Mouse (Mus musculus): Measurements from ENCODE around the gene Zfp87. TPM values are rescaled to one million over a fixed set of nuclear protein-coding genes. Genes with fewer than 3 reads are reported as not detected.

The Zfp87 gene
- polyA plus RNA-seq (2012; rRNA removed): 34.9 and 41.6 TPM in 2 replicates

GRCm38 (mm10) chr13:67525753-67526410 is at the start of gene Zfp87, which contains the start of gene Gm26965:
Gene Zfp87 (minus strand): TSS chr13:67526177.
Gene Gm26965 (minus strand): TSS chr13:67526151.
- peak; percentile 73 for DNase-seq (ENCODE audit: low read depth)

GRCm38 (mm10) chr13:67572591-67573189 is 46.7 kb upstream of the Zfp87 start:
- DNase-seq (ENCODE audit: low read depth): no peak

- no peak for DNase-seq (ENCODE audit: low read depth)
These were observed 27.8 kb upstream of the Zfp87 start, which contains the start of gene Zfp748 for GRCm38 (mm10) chr13:67553730-67554129. Gene Zfp748 (minus strand): TSS chr13:67553830.

GRCm38 (mm10) chr13:67552505-67553346 is 26.7 kb upstream of the Zfp87 start:
- peak; percentile 74 for DNase-seq (ENCODE audit: low read depth)

GRCm38 (mm10) chr13:67545941-67546340 is 20.0 kb upstream of the Zfp87 start:
- no peak for DNase-seq (ENCODE audit: low read depth)

GRCm38 (mm10) chr13:67527049-67527730 is 1.2 kb upstream of the Zfp87 start:
- no peak for DNase-seq (ENCODE audit: low read depth)

GRCm38 (mm10) chr13:67500908-67501307 is 25.1 kb downstream of the Zfp87 start:
- DNase-seq (ENCODE audit: low read depth): no peak

GRCm38 (mm10) chr13:67500084-67500719 is 25.8 kb downstream of the Zfp87 start, which contains the start of gene Zfp58:
Gene Zfp58 (minus strand): TSS chr13:67500555.
- peak; percentile 61 for DNase-seq (ENCODE audit: low read depth)

GRCm38 (mm10) chr13:67495631-67496030 is 30.3 kb downstream of the Zfp87 start:
- DNase-seq (ENCODE audit: low read depth): no peak

GRCm38 (mm10) chr13:67484424-67484811 is 41.6 kb downstream of the Zfp87 start:
- DNase-seq (ENCODE audit: low read depth): no peak

- peak; percentile 63 for DNase-seq (ENCODE audit: low read depth)
These were observed 42.2 kb downstream of the Zfp87 start, which contains the start of gene Zfp874b for GRCm38 (mm10) chr13:67483625-67484423. Gene Zfp874b (minus strand): TSS chr13:67484258.

GRCm38 (mm10) chr13:67481528-67481927 is 44.4 kb downstream of the Zfp87 start:
- no peak for DNase-seq (ENCODE audit: low read depth)

GRCm38 (mm10) chr13:67469274-67469673 is 56.7 kb downstream of the Zfp87 start:
- DNase-seq (ENCODE audit: low read depth): no peak

Other genes with a start within 250 kb of the Zfp87 start
- 1.1 and 1.2 TPM in 2 replicates for gene Zfp458, start 247.7 kb downstream of the Zfp87 start, polyA plus RNA-seq (2012; rRNA removed)
- 2.0 and 2.3 TPM in 2 replicates for gene Zfp457, start 219.7 kb downstream of the Zfp87 start, polyA plus RNA-seq (2012; rRNA removed)
- 0.91 and 1.1 TPM in 2 replicates for gene Zfp595, start 193.6 kb downstream of the Zfp87 start, polyA plus RNA-seq (2012; rRNA removed)
- 0.39 and 0.44 TPM in 2 replicates for gene Gm28044, start 165.6 kb downstream of the Zfp87 start, polyA plus RNA-seq (2012; rRNA removed)
- 0.43 and 0.51 TPM in 2 replicates for gene Zfp953, start 165.6 kb downstream of the Zfp87 start, polyA plus RNA-seq (2012; rRNA removed)
- not detected in 2 replicates for gene Gm28041, start 150.4 kb downstream of the Zfp87 start, polyA plus RNA-seq (2012; rRNA removed)
- gene Zfp456, start 150.4 kb downstream of the Zfp87 start, polyA plus RNA-seq (2012; rRNA removed): 0.31 and 0.69 TPM in 2 replicates
- gene Zfp429, start 126.4 kb downstream of the Zfp87 start, polyA plus RNA-seq (2012; rRNA removed): 2.3 and 3.4 TPM in 2 replicates
- gene Zfp459, start 104.8 kb downstream of the Zfp87 start, polyA plus RNA-seq (2012; rRNA removed): 0.34 and 0.97 TPM in 2 replicates
- 3.6 and 4.2 TPM in 2 replicates for gene Zfp874a, start 74.6 kb downstream of the Zfp87 start, polyA plus RNA-seq (2012; rRNA removed)
- 2.7 and 3.2 TPM in 2 replicates for gene Zfp874b, start 41.9 kb downstream of the Zfp87 start, polyA plus RNA-seq (2012; rRNA removed)
- gene Zfp58, start 25.6 kb downstream of the Zfp87 start, polyA plus RNA-seq (2012; rRNA removed): 1.2 and 1.4 TPM in 2 replicates
- gene Gm26965, start within 50 bp of the Zfp87 start, polyA plus RNA-seq (2012; rRNA removed): not detected in 2 replicates
- gene Zfp748, start 27.7 kb upstream of the Zfp87 start, polyA plus RNA-seq (2012; rRNA removed): 2.6 and 3.1 TPM in 2 replicates
- gene Zfp729b, start 83.5 kb upstream of the Zfp87 start, polyA plus RNA-seq (2012; rRNA removed): 0.80 and 0.92 TPM in 2 replicates
- gene Gm49345, start 111.6 kb upstream of the Zfp87 start, polyA plus RNA-seq (2012; rRNA removed): 0.44 and 0.92 TPM in 2 replicates
- gene Zfp729a, start 111.6 kb upstream of the Zfp87 start, polyA plus RNA-seq (2012; rRNA removed): 0.81 and 1.0 TPM in 2 replicates
- 5.5 and 6.1 TPM in 2 replicates for gene Zfp738, start 160.9 kb upstream of the Zfp87 start, polyA plus RNA-seq (2012; rRNA removed)
- 1.3 and 1.6 TPM in 2 replicates for gene Zfp65, start 203.0 kb upstream of the Zfp87 start, polyA plus RNA-seq (2012; rRNA removed)
- 0.69 and 0.96 TPM in 2 replicates for gene Zfp85, start 229.1 kb upstream of the Zfp87 start, polyA plus RNA-seq (2012; rRNA removed)